Mouse (Mus musculus): ENCODE measurements around the gene Mtfr2.

The Mtfr2 gene

DNA sequence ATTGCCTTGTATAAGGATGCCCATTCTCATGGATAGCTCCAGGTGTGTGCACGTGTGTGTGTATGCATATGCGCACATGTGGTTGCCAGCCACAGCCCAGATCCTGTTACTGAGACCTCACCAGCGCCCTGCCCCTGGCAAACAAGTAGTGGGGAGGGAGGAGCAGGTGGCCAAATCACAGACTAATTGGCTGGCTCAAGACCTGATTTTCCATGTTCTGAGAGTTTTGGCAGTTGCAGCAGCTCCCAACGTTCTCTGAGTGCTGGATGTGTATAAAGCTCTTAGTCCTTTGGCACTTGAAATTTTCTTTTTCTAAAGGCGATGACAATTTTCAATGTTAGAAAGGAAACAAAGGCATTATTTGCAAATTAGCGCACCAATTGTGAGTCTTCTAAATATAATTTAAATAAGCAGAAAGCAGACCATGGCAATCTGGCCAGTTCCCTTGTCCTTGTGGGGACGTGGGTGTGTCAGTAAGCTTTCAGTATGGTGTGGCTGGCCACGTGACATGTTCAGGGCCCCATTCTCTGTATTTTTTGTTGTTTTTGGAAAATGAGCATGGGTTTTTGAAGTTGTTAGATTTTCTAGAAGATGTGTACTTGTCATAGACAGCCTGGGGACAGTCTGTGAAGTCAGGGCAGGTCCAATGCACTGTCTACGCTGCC lies 31.6 kb downstream of the Mtfr2 start:
- DNase-seq (ENCODE audit: low spot score in 2 of 2): no peak

DNA sequence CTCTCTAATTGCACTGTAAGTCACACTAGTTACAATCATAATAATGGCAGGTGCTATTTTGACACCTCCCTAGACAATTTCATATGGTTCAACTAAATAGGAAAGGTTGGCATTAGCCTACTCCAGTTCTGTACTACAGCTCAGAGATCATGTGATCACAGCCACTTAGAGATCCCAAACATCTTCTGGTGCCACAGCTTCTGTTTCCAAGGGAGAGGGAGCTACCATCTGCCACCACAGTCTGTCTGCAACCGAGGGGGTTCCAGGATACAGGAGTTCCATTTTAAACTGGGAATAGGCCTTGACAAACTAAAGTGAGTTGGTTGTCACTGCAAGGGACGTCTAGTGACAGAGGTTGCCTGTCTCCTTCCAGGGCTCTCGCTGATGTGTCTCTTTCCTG lies 33.2 kb downstream of the Mtfr2 start:
- DNase-seq (ENCODE audit: low spot score in 2 of 2): no peak

DNA sequence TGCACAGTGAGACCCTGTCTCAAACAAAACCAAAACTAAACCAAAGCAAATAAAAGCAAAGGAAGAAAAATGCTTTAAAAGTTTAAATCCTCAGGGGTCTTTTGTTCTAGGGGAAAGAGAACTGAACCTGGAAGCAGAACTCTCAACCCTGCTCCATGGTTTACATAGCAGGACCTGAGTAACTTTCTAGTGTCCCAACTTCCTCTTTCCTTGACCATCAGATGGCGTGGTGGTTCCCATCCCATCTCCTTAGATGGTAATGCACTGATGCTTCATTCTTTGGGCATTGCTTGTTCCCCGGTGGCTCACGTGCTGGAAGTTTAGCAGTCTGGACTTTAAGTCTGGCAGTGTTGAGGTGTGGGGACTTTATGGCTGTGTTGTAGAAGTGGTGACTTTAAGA lies 33.8 kb downstream of the Mtfr2 start:
- no peak for DNase-seq (ENCODE audit: low spot score in 2 of 2)

- no peak for DNase-seq (ENCODE audit: low spot score in 2 of 2)
Observed at GRCm38 (mm10) chr10:20382807-20383419, 35.3 kb downstream of the Mtfr2 start.

- no peak for DNase-seq (ENCODE audit: low spot score in 2 of 2)
Observed at GRCm38 (mm10) chr10:20390568-20390967, 43.0 kb downstream of the Mtfr2 start.

DNA sequence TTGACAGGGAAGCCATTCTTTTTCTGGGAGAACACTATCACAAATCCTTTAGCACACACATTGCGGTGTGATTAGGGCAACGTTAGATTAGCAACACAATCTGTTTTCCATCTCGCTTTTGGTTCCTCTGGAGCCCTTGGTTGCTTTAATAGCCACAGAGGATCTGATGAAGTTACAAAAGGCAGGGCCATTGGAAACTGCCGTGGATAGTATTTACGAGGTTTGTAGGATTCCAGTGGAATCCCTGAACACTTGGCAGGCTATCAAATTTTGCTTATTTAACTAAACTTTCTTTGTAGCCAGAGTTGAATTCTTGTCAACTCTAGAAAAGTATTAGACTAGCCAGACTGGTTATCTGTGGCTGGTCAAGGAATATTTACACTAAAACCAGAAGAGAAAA lies 47.2 kb downstream of the Mtfr2 start:
- no peak for DNase-seq (ENCODE audit: low spot score in 2 of 2)

DNA sequence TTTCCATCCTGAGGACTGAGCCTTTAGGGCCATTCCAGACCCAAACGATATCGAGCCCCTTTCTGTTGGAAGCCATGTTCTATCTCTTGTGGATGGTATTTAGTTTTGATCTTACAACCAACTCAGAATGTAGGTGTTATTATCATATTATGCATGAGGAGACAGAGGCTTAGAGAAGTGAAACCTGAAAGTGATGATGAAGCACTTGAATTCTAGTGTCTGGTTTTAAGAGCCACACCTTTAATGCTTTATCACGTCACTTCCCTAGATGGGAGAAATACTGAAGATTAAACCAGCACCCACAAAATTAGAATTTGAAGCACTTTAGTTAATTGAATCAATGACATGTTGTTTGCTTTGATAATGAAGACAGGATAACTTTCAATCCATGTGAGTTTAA lies 48.2 kb downstream of the Mtfr2 start:
- no peak for DNase-seq (ENCODE audit: low spot score in 2 of 2)

DNA sequence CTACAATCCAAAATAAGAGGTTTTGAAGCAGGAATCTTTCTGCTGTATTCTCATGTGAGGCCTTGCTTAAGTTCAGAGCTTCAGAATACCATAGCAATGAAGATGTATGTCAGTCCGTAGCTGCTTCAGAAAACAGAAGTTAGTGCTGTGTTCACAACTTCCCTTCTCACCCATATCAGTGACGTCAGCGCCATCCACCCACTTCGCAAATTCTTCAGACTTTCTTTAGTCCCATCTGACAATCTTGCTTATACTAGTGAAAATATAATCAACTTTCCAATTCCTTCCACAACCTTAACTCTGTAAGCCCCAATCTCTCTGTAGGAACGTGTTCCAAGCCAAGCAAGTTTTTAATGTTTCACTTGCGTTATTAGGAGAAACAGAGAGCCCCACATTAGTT lies 50.7 kb downstream of the Mtfr2 start:
- no peak for DNase-seq (ENCODE audit: low spot score in 2 of 2)

- DNase-seq (ENCODE audit: low spot score in 2 of 2): no peak
Observed at GRCm38 (mm10) chr10:20398641-20399390, 51.2 kb downstream of the Mtfr2 start.

DNA sequence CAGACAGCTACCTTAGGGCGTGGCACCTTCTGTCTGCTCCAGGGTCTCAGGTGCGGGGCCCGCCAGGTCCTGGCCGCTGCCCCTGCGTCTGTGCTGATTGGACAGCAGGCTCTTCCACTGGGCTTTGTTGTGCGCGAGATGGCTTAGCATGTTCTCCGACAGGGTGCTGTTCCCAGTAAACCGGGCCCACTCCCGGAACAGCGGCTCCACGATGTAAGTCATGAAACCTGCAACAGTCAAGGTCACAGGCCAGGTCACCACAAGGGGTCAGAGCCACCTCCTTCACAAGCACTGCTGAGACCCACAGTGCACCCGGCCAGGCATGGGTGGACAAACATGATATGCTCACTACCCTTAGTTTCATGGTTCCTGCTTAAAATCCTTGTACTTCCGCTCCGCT lies 52.8 kb downstream of the Mtfr2 start:
- DNase-seq (ENCODE audit: low spot score in 2 of 2): no peak

DNA sequence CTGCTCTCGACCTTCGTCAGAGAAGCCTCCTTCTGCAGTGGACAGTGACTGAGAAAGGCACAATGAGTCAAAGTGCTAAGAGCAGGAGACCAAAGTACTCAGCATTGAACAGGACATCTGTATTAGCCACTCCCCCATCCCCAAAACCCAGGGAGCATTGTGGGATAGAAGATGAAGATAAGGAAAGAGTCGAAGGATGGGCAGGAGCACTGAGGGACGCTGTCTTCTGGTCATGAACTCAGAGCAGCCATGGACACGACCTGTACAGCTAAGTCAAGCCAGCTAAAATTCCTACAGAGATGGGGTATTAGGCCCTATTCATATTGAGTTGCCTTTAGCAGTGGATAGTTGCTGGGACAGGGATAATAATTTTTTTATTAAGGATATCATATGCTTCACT lies 55.4 kb downstream of the Mtfr2 start:
- DNase-seq (ENCODE audit: low spot score in 2 of 2): no peak

DNA sequence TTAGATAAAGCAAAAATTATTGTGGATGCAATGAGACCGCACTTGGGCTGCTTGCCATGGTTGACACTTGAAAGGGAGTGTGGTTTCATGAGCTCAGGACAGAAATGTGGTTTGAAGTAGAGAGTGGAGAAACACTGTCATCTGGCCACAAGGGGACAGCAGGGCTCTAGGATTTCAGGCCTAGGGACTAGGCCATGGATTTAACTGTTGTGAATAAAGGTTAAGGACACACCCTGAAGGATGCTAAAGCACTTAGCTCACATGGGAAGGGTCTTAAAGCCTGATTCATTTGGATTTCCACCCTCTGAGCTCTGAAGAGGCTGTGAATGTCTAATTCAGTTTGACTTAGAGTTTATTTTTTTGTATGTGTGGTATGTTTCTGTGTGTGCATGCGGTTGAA lies 57.9 kb downstream of the Mtfr2 start:
- no peak for DNase-seq (ENCODE audit: low spot score in 2 of 2)

DNA sequence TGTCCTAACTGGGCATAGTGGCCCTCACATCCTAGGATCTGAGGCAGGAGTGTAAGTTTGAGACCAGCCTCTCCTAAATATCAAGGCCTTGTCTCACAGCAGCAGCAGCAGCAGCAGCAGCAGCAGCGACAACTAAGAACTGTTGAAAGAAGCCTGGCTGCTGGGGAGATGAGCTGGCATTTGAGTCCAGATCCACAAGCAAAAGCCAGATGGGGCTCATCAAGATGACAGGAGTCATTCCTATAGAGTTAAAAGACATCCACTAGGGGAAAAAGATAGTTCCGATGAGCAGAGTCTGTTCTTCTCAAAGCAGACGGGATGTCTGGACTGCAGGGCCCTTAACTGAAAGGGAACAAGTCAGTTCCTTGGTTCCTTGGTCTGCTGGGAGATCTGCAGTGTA lies 60.8 kb downstream of the Mtfr2 start:
- DNase-seq (ENCODE audit: low spot score in 2 of 2): no peak

- DNase-seq (ENCODE audit: low spot score in 2 of 2): no peak
Observed at GRCm38 (mm10) chr10:20409181-20409580, 61.6 kb downstream of the Mtfr2 start.
